Mouse (Mus musculus) layer of hippocampus, adult 6 months (tissue): ENCODE data around the gene Fam107a. TPM values are rescaled to one million over a fixed set of nuclear protein-coding genes. Genes with fewer than 3 reads are reported as not detected.

Experiments used
- long read RNA-seq, 2 experiments: library from polyadenylated mRNA; unstranded; transcript quantifications; one replicate each; pipeline ENCODE4 v2.0.0; 2019 to 2020
- polyA plus RNA-seq: library from polyadenylated mRNA; unstranded; fragments of <200 nt; fragmentation: Nextera tagmentation; gene quantifications from 2 replicates; pipeline ENCODE4 v1.2.3, GENCODE M21; 2021

Fam107a gene
- polyA plus RNA-seq: 32.9 and 37.3 TPM in 2 replicates
- long read RNA-seq, experiment 1, transcript Fam107a-201 (4 exons, 3,151 nt): major isoform, 26 of 66 reads
- long read RNA-seq, experiment 1, partial matches to known transcripts: 1 of 66 reads
- long read RNA-seq, experiment 1, other reads (novel, unspliced or antisense): 38 of 66 reads
- long read RNA-seq, experiment 2, transcript Fam107a-203 (5 exons, 3,333 nt): minor isoform, 38 of 413 reads
- long read RNA-seq, experiment 2, transcript Fam107a-201 (4 exons, 3,151 nt): major isoform, 284 of 413 reads
- long read RNA-seq, experiment 2, partial matches to known transcripts: 6 of 413 reads
- long read RNA-seq, experiment 2, other reads (novel, unspliced or antisense): 81 of 413 reads

DNA sequence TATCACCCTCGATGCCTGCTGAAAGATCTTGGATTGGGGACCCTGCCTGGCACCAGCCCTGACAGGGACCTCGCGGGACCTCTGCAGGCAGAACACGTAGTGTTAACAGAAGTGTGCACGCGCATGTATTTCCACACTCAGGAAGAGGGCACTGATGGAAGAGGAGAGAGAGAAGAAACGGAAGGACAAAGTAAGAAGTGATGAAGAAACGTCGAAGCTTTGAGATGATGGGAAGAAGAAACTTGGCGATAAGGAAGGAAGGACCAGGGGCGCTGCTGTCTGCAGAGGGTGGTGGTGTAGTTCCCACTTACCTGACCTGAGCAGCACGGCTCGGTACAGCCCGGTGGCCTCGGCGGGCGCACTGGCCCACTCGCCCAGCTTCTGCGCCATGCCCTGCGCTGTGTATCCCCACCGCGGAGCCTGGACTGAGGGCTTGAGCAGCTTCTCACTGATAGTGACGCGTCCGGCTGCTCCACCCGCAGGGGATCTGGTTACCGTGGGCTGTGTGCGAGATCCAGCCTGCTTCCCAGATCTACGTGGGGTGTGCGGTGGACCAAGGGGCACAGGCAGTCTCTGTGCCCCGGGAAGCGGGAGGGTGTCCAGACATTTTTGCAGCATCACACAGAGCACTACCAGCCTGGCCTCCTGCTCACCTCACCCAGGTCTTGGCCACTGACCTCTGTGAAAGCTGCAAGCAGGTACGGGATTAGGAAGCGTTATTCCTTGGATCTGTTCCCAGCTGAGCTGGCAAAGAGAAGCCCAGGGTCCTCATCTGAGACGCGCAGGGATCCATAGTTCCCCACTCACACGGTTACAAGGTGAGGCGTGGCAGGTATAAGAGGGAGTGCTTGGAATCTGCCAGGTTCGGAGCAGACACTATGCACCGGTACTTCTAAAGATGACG, at the start of gene Fam107a:
Fam107a (minus strand) TSS at position 830 of the 904 bp plus-strand sequence.

DNA sequence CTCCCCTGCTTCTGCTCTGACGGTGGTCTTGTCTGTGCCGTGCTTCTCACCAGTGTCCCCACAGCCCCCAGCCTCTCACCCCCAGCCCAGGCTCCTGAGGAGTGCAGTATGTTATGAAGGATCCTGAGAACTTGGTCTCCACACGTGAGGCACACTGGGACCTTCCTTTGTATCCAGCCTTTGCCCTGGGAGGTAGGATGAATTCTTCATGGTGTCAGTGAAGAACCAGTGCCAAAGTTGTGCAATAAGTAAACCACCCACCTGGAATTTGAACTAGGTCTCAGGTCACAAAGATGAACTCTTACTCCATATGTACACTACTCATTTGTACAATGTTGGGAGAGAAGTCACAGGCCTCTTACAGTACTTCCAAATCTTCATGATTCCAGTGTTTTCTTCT, 58.7 kb downstream of the Fam107a start, which contains the start of gene Acox2:
Acox2 (minus strand) TSS at position 188 of the 400 bp plus-strand sequence.

Other genes starting within 250 kb of the Fam107a start
- gene Rpp14, start 237.7 kb downstream of the Fam107a start, polyA plus RNA-seq: 35.0 and 35.5 TPM in 2 replicates
- gene Pxk, start 219.8 kb downstream of the Fam107a start, polyA plus RNA-seq: 13.0 and 14.5 TPM in 2 replicates
- gene Pdhb, start 145.0 kb downstream of the Fam107a start, polyA plus RNA-seq: 156 and 174 TPM in 2 replicates
- gene Kctd6, start 103.9 kb downstream of the Fam107a start, polyA plus RNA-seq: 18.9 and 22.5 TPM in 2 replicates
- 0.21 and 0.50 TPM in 2 replicates for gene Acox2, start 58.7 kb downstream of the Fam107a start, polyA plus RNA-seq
- gene Oit1, start 60.7 kb upstream of the Fam107a start, polyA plus RNA-seq: not detected in 2 replicates